Mouse (Mus musculus) ES-Bruce4 (cell line): ENCODE data around the gene Dhx34. TPM values are rescaled to one million over a fixed set of nuclear protein-coding genes. Genes with fewer than 3 reads are reported as not detected.
"Not testable (repeated sequence)": the region's sequence is repeated elsewhere in the genome, so short reads cannot be mapped to it uniquely, and the experiment has no call there.

Experiments
- H3K27ac ChIP-seq: 2 replicates; pipeline ENCODE4 v1.5.1; 2012; ENCODE audit warnings: low read length, inconsistent platforms; ENCODE audit not compliant: insufficient read depth
- H3K27me3 ChIP-seq: 2 replicates; pipeline ENCODE4 v1.6.1; 2012; ENCODE audit warnings: mild to moderate bottlenecking, low read length, inconsistent platforms; ENCODE audit not compliant: control insufficient read depth, poor library complexity, insufficient read depth, severe bottlenecking
- H3K36me3 ChIP-seq: 2 replicates; pipeline ENCODE4 v1.6.1; 2012; ENCODE audit warnings: inconsistent platforms, mild to moderate bottlenecking, low read length, moderate library complexity; ENCODE audit not compliant: control insufficient read depth, poor library complexity, insufficient read depth, severe bottlenecking
- H3K4me1 ChIP-seq: one replicate; pipeline ENCODE4 v1.8.1; 2011; ENCODE audit warnings: low read length; ENCODE audit not compliant: control insufficient read depth, insufficient read depth
- H3K4me3 ChIP-seq: 2 replicates; pipeline ENCODE4 v1.5.1; 2011; ENCODE audit warnings: low read depth, mild to moderate bottlenecking, low read length
- H3K9ac ChIP-seq: 2 replicates; pipeline ENCODE4 v1.6.1; 2012; ENCODE audit warnings: low read depth, mild to moderate bottlenecking, inconsistent platforms; ENCODE audit not compliant: poor library complexity, severe bottlenecking
- H3K9me3 ChIP-seq: replicated peaks from 2 replicates; pipeline ENCODE4 v1.6.1; 2012; ENCODE audit warnings: mild to moderate bottlenecking, low read length, inconsistent platforms; ENCODE audit not compliant: control insufficient read depth, poor library complexity, insufficient read depth, severe bottlenecking
- CTCF ChIP-seq: IDR thresholded peaks from one replicate; pipeline ENCODE4 v1.8.1; 2011; ENCODE audit warnings: low read depth, low read length
- EP300 ChIP-seq: IDR thresholded peaks from 2 replicates; pipeline ENCODE4 v1.6.1; 2011; ENCODE audit warnings: low read depth, low read length; ENCODE audit not compliant: insufficient read depth
- POLR2A ChIP-seq: IDR thresholded peaks from one replicate; pipeline ENCODE4 v1.8.1; 2011; ENCODE audit warnings: low read length; ENCODE audit not compliant: insufficient read depth
- polyA plus RNA-seq: library from polyadenylated mRNA; stranded (reverse); fragments of >200 nt; gene quantifications from 2 replicates; pipeline ENCODE4 v1.2.4, GENCODE M21; 2011; ENCODE audit warnings: low read depth; ENCODE audit not compliant: missing spikeins, insufficient read depth, insufficient read length

The Dhx34 gene
- polyA plus RNA-seq, 1 experiment, result 11.6 TPM

GRCm38 (mm10) chr7:16261097-16261496, 39.3 kb upstream of the Dhx34 start:
- H3K9me3 ChIP-seq, result no peaks in the 10 kb centered on the region; the same call in none of the 2 replicates
- H3K27ac ChIP-seq, result no peak overlapping the region
- TF ChIP-seq EP300, result no peak
- H3K4me1 ChIP-seq, result no peaks in the 10 kb centered on the region
- H3K27me3 ChIP-seq, result no peaks in the 10 kb centered on the region
- no peaks in the 10 kb centered on the region for H3K36me3 ChIP-seq
- no peak overlapping the region for H3K4me3 ChIP-seq
- H3K9ac ChIP-seq, result no peak overlapping the region

- TF ChIP-seq CTCF (no peak), EP300 (no peak), POLR2A (no peak)
- no peak within 1 kb of the TSS for H3K4me3 ChIP-seq
- no peaks in the 10 kb centered on the region for H3K36me3 ChIP-seq
- H3K9ac ChIP-seq, result no peak within 1 kb of the TSS
- H3K27me3 ChIP-seq, result no peaks in the 10 kb centered on the region
- no peaks in the 10 kb centered on the region for H3K4me1 ChIP-seq
- no peaks in the 10 kb centered on the region; the same call in 1 of the 2 replicates for H3K9me3 ChIP-seq
- no peak within 1 kb of the TSS for H3K27ac ChIP-seq
Observed at GRCm38 (mm10) chr7:16259110-16259590, 37.3 kb upstream of the Dhx34 start, which contains the start of gene C5ar1. Gene C5ar1, minus strand, starts transcription at chr7:16259540.

- Histone ChIP-seq H3K4me3 (no peak overlapping the region), H3K36me3 (no peaks in the 10 kb centered on the region), H3K9ac (no peak overlapping the region), H3K27me3 (no peaks in the 10 kb centered on the region), H3K27ac (no peak overlapping the region), H3K9me3 (no peaks in the 10 kb centered on the region), H3K4me1 (no peaks in the 10 kb centered on the region)
- no peak for TF ChIP-seq EP300
- TF ChIP-seq POLR2A, result no peak
- TF ChIP-seq CTCF, result no peak
Observed at GRCm38 (mm10) chr7:16257830-16258229, 36.0 kb upstream of the Dhx34 start.

- H3K36me3 ChIP-seq, H3K4me3 ChIP-seq, H3K4me1 ChIP-seq, H3K9me3 ChIP-seq, H3K27me3 ChIP-seq, H3K27ac ChIP-seq, H3K9ac ChIP-seq: not testable (repeated sequence)
Observed at GRCm38 (mm10) chr7:16255963-16256362, 34.1 kb upstream of the Dhx34 start.

GRCm38 (mm10) chr7:16254195-16254594, 32.4 kb upstream of the Dhx34 start:
- H3K27ac ChIP-seq, result no peak overlapping the region
- no peak overlapping the region for H3K9ac ChIP-seq
- H3K9me3 ChIP-seq, result no peaks in the 10 kb centered on the region
- no peak overlapping the region for H3K4me3 ChIP-seq
- H3K36me3 ChIP-seq, result no peaks in the 10 kb centered on the region
- no peaks in the 10 kb centered on the region for H3K4me1 ChIP-seq
- no peak for TF ChIP-seq CTCF
- TF ChIP-seq POLR2A, result no peak
- TF ChIP-seq EP300, result no peak
- H3K27me3 ChIP-seq, result no peaks in the 10 kb centered on the region

- no peaks in the 10 kb centered on the region for H3K36me3 ChIP-seq
- no peaks in the 10 kb centered on the region for H3K4me1 ChIP-seq
- no peaks in the 10 kb centered on the region for H3K27me3 ChIP-seq
- H3K9ac ChIP-seq, result no peak overlapping the region
- no peak overlapping the region for H3K4me3 ChIP-seq
- no peaks in the 10 kb centered on the region for H3K9me3 ChIP-seq
- TF ChIP-seq CTCF (no peak), EP300 (no peak), POLR2A (no peak)
- H3K27ac ChIP-seq, result no peak overlapping the region
Observed at GRCm38 (mm10) chr7:16250687-16251086, 28.9 kb upstream of the Dhx34 start.

GRCm38 (mm10) chr7:16245958-16246357, 24.1 kb upstream of the Dhx34 start:
- no peak overlapping the region for H3K9ac ChIP-seq
- H3K27me3 ChIP-seq, result no peaks in the 10 kb centered on the region
- no peak overlapping the region for H3K4me3 ChIP-seq
- no peaks in the 10 kb centered on the region for H3K9me3 ChIP-seq
- TF ChIP-seq POLR2A, result no peak
- no peak for TF ChIP-seq CTCF
- no peak for TF ChIP-seq EP300
- H3K4me1 ChIP-seq, result no peaks in the 10 kb centered on the region
- no peak overlapping the region for H3K27ac ChIP-seq
- no peaks in the 10 kb centered on the region for H3K36me3 ChIP-seq
